Mouse (Mus musculus) CH12.LX (cell line): ENCODE results near the gene Ip6k1.

Experiments
- CTCF ChIP-seq, 2 experiments: IDR thresholded peaks in 1 of 2; conservative IDR thresholded peaks in 1 of 2; 2 replicates each; pipeline ENCODE4 v1.5.1; 2011 to 2012; ENCODE audit warnings: low read depth in 2 of 2, low read length in 2 of 2, improper control_type of control experiment in 1 of 2, inconsistent platforms in 1 of 2, mild to moderate bottlenecking in 1 of 2, moderate library complexity in 1 of 2
- ETS1 ChIP-seq: conservative IDR thresholded peaks from 2 replicates; pipeline ENCODE4 v1.6.1; 2012; ENCODE audit warnings: low read depth, mild to moderate bottlenecking, inconsistent platforms, low read length, improper control_type of control experiment, moderate library complexity
- KAT2A ChIP-seq: IDR thresholded peaks from 2 replicates; pipeline ENCODE4 v1.6.1; 2012; ENCODE audit warnings: low read length, improper control_type of control experiment, inconsistent platforms; ENCODE audit not compliant: insufficient replicate concordance
- MAZ ChIP-seq: IDR thresholded peaks from 2 replicates; pipeline ENCODE4 v1.6.1; 2012; ENCODE audit warnings: low read depth, mild to moderate bottlenecking, inconsistent platforms, low read length, improper control_type of control experiment, moderate library complexity
- NRF1 ChIP-seq: IDR thresholded peaks from 2 replicates; pipeline ENCODE4 v1.6.1; 2014; ENCODE audit warnings: low read depth, mild to moderate bottlenecking, inconsistent platforms, low read length, improper control_type of control experiment, moderate library complexity
- POLR2A ChIP-seq: IDR thresholded peaks from 2 replicates; pipeline ENCODE4 v1.6.1; 2011; ENCODE audit warnings: low read depth, mild to moderate bottlenecking, improper control_type of control experiment, low read length
- SMC3 ChIP-seq: IDR thresholded peaks from 2 replicates; pipeline ENCODE4 v1.6.1; 2011; ENCODE audit warnings: low read depth, low read length, improper control_type of control experiment
- TBP ChIP-seq: conservative IDR thresholded peaks from 2 replicates; pipeline ENCODE4 v1.6.1; 2011; ENCODE audit warnings: low read depth, low read length, improper control_type of control experiment
- TCF12 ChIP-seq: IDR thresholded peaks from 2 replicates; pipeline ENCODE4 v1.6.1; 2014; ENCODE audit warnings: low read depth, mild to moderate bottlenecking, inconsistent platforms, low read length, improper control_type of control experiment
- USF1 ChIP-seq: IDR thresholded peaks from 2 replicates; pipeline ENCODE4 v1.6.1; 2014; ENCODE audit warnings: low read depth, mild to moderate bottlenecking, inconsistent platforms, low read length, improper control_type of control experiment

DNA sequence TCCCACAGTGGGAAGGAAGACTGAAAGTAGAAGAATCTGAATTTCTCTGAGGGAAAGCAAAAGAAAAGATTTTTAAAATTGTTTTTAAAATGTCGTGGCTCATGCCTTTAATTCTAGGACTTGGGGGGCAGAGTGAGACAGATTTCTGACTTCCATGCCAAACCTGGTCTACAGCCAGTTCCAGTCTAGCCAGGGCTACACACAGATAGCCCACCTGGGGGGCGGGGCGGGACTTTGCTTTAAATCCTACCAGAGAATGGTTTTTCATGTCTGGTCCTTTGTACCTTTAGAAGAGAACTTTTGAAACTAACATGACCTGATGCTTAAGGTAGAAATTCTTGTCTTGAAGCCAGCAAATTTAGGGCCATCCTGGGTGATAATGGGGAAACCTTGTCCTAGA is 20.9 kb downstream of the Ip6k1 start:
- no peak for TF ChIP-seq NRF1
- TF ChIP-seq TCF12, result no peak
- TF ChIP-seq KAT2A, result no peak
- TF ChIP-seq TBP, result no peak
- TF ChIP-seq MAZ, result no peak
- no peak for TF ChIP-seq USF1
- TF ChIP-seq CTCF (conservative IDR thresholded peaks at IDR 0.05 in 1 of 2, IDR thresholded peaks at IDR 0.05 in 1 of 2; ENCODE audit: low read depth in 2 of 2, low read length in 2 of 2), result no peak
- no peak for TF ChIP-seq ETS1
- TF ChIP-seq POLR2A, result no peak
- TF ChIP-seq SMC3, result no peak
